Mouse (Mus musculus) forebrain, embryonic 12.5 days (tissue): ENCODE data around the gene Tead1. TPM values are rescaled to one million over a fixed set of nuclear protein-coding genes. Genes with fewer than 3 reads are reported as not detected.
"Not testable (repeated sequence)": the region's sequence is repeated elsewhere in the genome, so short reads cannot be mapped to it uniquely, and the experiment has no call there.

Experiments used
- ATAC-seq: fragments of 200-750 bp; cut with Nextera tagmentation; 2 replicates; pipeline ENCODE4 v1.8.0; 2017; ENCODE audit warnings: moderate TSS enrichment; ENCODE audit not compliant: low FRiP score
- H3K27ac ChIP-seq: fragments of 300-500 bp; sonication (generic); 2 replicates; pipeline ENCODE4 v1.5.1; 2016; ENCODE audit warnings: mild to moderate bottlenecking
- H3K27me3 ChIP-seq: fragments of 300-500 bp; sonication (generic); 2 replicates; pipeline ENCODE4 v1.6.1; 2016; ENCODE audit warnings: mild to moderate bottlenecking
- H3K36me3 ChIP-seq: fragments of 300-500 bp; sonication (generic); replicated peaks from 2 replicates; pipeline ENCODE4 v1.6.1; 2016; ENCODE audit warnings: mild to moderate bottlenecking
- H3K4me1 ChIP-seq: fragments of 300-500 bp; sonication (generic); 2 replicates; pipeline ENCODE4 v1.6.1; 2016
- H3K4me2 ChIP-seq: fragments of 300-500 bp; sonication (generic); 2 replicates; pipeline ENCODE4 v1.6.1; 2016; ENCODE audit warnings: mild to moderate bottlenecking, moderate library complexity
- H3K4me3 ChIP-seq: fragments of 300-500 bp; sonication (generic); replicated peaks from 2 replicates; pipeline ENCODE4 v1.5.1; 2016; ENCODE audit warnings: mild to moderate bottlenecking
- H3K9ac ChIP-seq: fragments of 300-500 bp; sonication (generic); 2 replicates; pipeline ENCODE4 v1.6.1; 2016; ENCODE audit warnings: mild to moderate bottlenecking
- H3K9me3 ChIP-seq: fragments of 300-500 bp; sonication (generic); 2 replicates; pipeline ENCODE4 v1.6.1; 2016
- WGBS: fragments of 180-500 bp; shearing (Covaris S2); methylation state at CpG from one replicate; pipeline ENCODE4 v1.1.7; 2016; 5-methylcytosine and 5-hydroxymethylcytosine counted together
- polyA plus RNA-seq: library from polyadenylated mRNA; unstranded; fragments of >200 nt; fragmentation: Nextera tagmentation; extraction: Ambion mirVana; gene quantifications from 2 replicates; pipeline ENCODE4 v1.2.1, GENCODE M21; 2016

Gene Tead1
- polyA plus RNA-seq, 1 experiment from 2014 or later: 28.3 TPM

DNA sequence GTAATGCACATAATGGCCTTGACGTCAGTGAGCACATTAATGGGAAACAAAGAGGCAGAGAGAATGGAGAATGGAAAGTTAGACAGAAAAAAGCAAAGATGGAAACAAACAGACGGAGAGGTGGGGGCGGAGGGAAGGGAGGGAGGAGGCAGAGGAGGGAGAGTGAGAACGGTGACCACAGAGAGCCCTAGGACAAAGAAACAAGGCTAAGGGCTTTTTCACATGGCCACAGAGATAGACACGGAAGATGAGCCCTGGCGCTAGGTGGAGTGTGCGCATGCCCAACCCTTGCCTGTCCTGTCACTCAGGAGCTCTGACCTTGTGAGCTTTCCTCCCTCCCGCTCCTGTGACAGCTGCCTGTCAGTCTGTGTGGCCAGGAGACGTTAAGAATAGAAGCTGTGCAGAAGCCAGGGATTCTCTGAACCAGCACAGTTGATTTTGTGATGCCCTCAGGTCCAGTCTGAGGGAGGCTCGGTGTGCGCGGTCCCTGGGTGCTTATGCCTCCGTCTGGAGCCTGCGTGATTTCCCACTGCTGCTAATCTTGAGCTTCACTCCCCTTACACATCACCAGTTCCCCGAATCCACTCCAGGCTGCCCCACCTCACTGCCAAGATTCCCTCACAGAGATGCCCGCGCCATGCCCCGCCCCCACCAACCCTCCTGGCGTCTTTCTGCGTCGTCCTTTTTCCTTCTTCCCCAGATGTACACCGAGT lies 239.3 kb downstream of the Tead1 start:
- Histone ChIP-seq H3K27ac (no peak overlapping the region), H3K9me3 (no peaks in the 10 kb centered on the region), H3K4me3 (no peak overlapping the region), H3K9ac (no peak overlapping the region; the same call in 1 of the 2 replicates), H3K36me3 (no peaks in the 10 kb centered on the region), H3K4me2 (no peak overlapping the region), H3K27me3 (0 out of 2 replicates have a peak, but pooled peaks cover 2% of the 10 kb centered on the region), H3K4me1 (peaks cover 40% of the 10 kb centered on the region)
- 60% methylated on average over 22 of the region's 22 CpGs for WGBS
- ATAC-seq: peak; percentile 37; the same call in 1 of the 2 replicates

DNA sequence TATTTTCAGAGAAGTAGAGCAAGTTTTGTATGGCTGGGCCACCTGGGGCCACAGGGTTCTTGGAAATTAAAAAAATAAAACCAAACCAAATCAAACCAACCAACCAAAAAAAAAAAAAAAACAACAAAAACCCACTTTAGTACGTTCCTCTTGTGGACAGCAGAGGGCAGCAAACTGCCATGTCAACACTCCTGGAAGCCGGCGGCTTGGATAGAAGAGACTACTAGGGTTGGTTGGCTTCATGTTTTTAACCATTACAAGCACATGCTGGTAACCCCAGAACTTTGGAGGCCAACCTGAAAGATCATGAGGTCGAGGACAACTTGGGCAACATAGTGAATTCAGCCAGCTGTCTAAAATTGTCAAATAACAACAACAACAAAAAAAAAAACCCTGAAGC lies 240.7 kb downstream of the Tead1 start:
- Histone ChIP-seq H3K4me2 (no peak overlapping the region), H3K4me1 (peaks cover 42% of the 10 kb centered on the region)

DNA sequence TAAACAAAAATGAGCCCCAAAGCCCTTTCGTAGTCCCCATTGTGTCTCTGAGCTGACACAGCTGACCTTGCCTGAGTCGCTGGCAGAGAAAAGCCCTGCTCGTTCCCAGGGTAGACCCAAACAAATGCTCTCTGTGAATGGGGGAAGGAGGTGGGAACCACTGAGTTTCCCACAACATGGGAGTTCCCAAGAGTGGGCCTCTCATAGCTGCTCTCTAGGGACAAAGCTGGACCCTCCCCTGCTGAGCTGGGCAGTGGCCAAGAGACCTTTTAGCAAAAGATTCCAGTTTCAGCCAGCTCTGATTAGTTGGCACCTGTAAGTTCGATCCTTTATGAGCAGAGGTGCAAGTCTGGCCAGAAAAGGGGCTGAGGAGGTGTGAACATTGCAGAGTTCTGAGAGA lies 243.7 kb downstream of the Tead1 start:
- no peak overlapping the region for H3K4me2 ChIP-seq
- ATAC-seq: no peak
- H3K27me3 ChIP-seq: no peaks in the 10 kb centered on the region
- peaks cover 24% of the 10 kb centered on the region for H3K4me1 ChIP-seq
- 19% methylated on average over 4 of the region's 4 CpGs for WGBS
- no peaks in the 10 kb centered on the region for H3K9me3 ChIP-seq
- peak overlapping the region; percentile 19; the same call in 1 of the 2 replicates for H3K27ac ChIP-seq
- no peak overlapping the region for H3K9ac ChIP-seq
- H3K4me3 ChIP-seq: no peak overlapping the region
- H3K36me3 ChIP-seq: no peaks in the 10 kb centered on the region

More for the DNA sequence above, 240.7 kb downstream of the Tead1 start:
- WGBS: 4% methylated on average over 4 of the region's 4 CpGs
- ATAC-seq: 0 out of 2 replicates have a peak, but pooled peaks have one; percentile 44
- H3K36me3 ChIP-seq: no peaks in the 10 kb centered on the region
- no peak overlapping the region for H3K27ac ChIP-seq
- no peak overlapping the region for H3K4me3 ChIP-seq
- no peak overlapping the region for H3K9ac ChIP-seq
- H3K27me3 ChIP-seq: 0 out of 2 replicates have a peak, but pooled peaks cover 2% of the 10 kb centered on the region
- H3K9me3 ChIP-seq: no peaks in the 10 kb centered on the region

DNA sequence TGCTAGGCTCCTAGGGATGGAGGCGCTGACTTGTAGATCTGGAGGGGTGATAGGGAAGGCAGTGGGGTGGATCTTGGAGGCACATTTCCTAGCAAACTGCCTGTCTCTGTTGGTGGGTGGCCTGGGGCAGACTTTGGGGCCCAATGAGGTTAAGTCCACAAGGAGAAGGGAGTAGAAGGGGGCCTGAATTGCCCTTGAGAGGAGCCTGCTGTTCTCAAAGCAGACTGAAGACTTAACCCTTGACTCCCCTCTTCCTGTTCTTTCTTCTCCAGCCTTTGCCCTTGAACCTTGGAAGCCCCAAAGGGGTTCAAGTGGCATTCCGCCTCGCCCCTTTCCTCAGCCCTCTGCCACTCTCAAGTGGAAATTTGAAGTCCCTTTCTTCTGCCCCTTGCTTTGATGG lies 244.6 kb downstream of the Tead1 start:
- no peak overlapping the region for H3K4me3 ChIP-seq
- no peaks in the 10 kb centered on the region for H3K36me3 ChIP-seq
- no peaks in the 10 kb centered on the region; the same call in 1 of the 2 replicates for H3K27me3 ChIP-seq
- WGBS: 85% methylated on average over 3 of the region's 3 CpGs
- H3K9me3 ChIP-seq: no peaks in the 10 kb centered on the region
- H3K4me1 ChIP-seq: peaks cover 15% of the 10 kb centered on the region
- ATAC-seq: no peak
- no peak overlapping the region for H3K9ac ChIP-seq
- no peak overlapping the region for H3K4me2 ChIP-seq
- H3K27ac ChIP-seq: no peak overlapping the region

- Histone ChIP-seq H3K9ac (no peak overlapping the region), H3K9me3 (no peaks in the 10 kb centered on the region), H3K27ac (no peak overlapping the region), H3K4me3 (no peak overlapping the region), H3K4me2 (no peak overlapping the region), H3K4me1 (0 out of 2 replicates have a peak, but pooled peaks cover 3% of the 10 kb centered on the region), H3K27me3 (no peaks in the 10 kb centered on the region; the same call in 1 of the 2 replicates), H3K36me3 (no peaks in the 10 kb centered on the region)
- WGBS: 75% methylated on average over 7 of the region's 7 CpGs
- no peak for ATAC-seq
Observed at GRCm38 (mm10) chr7:112930669-112931068, 251.6 kb downstream of the Tead1 start.

DNA sequence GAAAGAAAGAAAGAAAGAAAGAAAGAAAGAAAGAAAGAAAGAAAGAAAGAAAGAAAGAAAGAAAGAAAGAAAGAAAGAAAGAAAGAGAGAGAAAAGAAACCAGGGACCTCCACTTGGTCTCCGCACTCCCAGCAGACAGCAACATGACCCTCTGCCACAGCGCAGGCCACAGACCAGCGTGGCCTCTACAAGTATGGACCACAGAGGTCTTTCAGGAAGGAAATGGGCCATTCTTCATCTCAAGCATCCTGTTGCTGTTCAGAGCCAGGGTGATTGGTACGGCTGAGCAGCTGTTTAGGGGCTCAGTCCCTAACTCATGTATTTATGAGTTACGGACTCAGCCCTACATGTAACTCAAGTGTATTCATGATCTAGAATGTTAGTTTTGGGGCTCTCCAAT lies 256.8 kb downstream of the Tead1 start:
- H3K27ac ChIP-seq, H3K27me3 ChIP-seq, H3K36me3 ChIP-seq, ATAC-seq, H3K9me3 ChIP-seq, H3K4me2 ChIP-seq, H3K4me1 ChIP-seq, H3K4me3 ChIP-seq, H3K9ac ChIP-seq: not testable (repeated sequence)
- WGBS: 89% methylated on average over 5 of the region's 5 CpGs

DNA sequence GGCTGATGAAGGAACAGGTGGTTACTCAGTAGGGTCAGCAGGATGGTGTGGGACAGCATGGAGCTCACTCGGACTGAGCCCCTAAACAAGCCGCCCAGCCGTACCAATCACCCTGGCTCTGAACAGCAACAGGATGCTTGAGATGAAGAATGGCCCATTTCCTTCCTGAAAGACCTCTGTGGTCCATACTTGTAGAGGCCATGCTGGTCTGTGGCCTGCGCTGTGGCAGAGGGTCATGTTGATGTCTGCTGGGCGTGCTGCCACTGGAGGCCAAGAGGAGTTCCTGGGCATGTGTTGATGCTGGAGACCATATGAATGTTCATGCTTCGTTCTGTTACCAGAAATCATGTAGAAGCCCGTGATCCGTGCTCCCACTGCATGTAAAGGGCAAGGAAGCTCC lies 258.0 kb downstream of the Tead1 start:
- no peaks in the 10 kb centered on the region for H3K9me3 ChIP-seq
- WGBS: 96% methylated on average over 8 of the region's 8 CpGs

DNA sequence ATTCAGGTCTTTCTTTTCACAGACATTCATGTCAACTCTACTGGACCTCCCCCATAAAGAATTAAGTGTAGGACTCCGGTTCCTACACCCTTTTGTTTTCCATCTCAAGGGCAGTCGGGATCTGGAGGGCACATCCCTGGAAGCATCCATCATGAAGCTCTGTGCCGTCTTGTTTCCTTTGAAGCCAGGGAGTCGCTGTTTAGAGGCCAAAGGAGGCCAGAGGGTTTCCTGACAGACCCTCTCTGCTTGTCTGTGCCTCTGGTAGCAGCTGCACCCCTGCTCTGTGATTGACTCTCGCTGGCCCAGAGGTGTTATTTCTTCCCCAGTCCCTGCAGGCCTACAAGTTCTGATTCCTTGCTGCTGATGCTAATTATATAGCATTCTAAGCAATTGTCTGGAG lies 259.8 kb downstream of the Tead1 start:
- ATAC-seq: no peak
- H3K4me3 ChIP-seq: no peak overlapping the region
- no peaks in the 10 kb centered on the region for H3K4me1 ChIP-seq
- H3K27me3 ChIP-seq: no peaks in the 10 kb centered on the region
- H3K27ac ChIP-seq: no peak overlapping the region
- H3K36me3 ChIP-seq: no peaks in the 10 kb centered on the region
- no peak overlapping the region for H3K4me2 ChIP-seq
- no peaks in the 10 kb centered on the region for H3K9me3 ChIP-seq
- H3K9ac ChIP-seq: no peak overlapping the region
- 66% methylated on average over 5 of the region's 5 CpGs for WGBS

More for the DNA sequence above, 258.0 kb downstream of the Tead1 start:
- no peak for ATAC-seq
- H3K27me3 ChIP-seq: no peaks in the 10 kb centered on the region
- H3K4me1 ChIP-seq: no peaks in the 10 kb centered on the region
- no peak overlapping the region for H3K27ac ChIP-seq
- no peak overlapping the region for H3K4me3 ChIP-seq
- no peak overlapping the region for H3K4me2 ChIP-seq
- no peaks in the 10 kb centered on the region for H3K36me3 ChIP-seq
- H3K9ac ChIP-seq: no peak overlapping the region

DNA sequence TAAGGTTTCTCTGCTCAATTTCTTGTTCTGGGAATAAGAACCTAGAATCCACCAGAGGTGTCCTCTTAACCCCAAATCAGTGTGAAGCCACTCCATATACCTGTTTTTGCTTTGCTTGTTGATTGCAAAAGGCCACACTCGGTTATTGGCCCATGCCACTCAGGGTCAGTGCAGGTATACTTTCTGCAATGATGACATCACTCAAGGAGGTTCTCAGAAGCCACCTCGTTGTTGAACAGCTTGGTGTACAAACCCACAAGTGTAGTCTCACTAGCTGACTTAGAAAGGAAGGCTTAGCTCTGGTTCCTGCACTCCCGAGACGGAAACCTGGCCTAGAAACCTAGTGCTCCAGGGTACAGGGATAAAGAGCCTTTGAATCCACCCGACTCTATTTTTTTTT lies 263.4 kb downstream of the Tead1 start:
- H3K27me3 ChIP-seq: no peaks in the 10 kb centered on the region
- no peaks in the 10 kb centered on the region for H3K4me1 ChIP-seq
- 82% methylated on average over 5 of the region's 5 CpGs for WGBS
- no peaks in the 10 kb centered on the region for H3K9me3 ChIP-seq
- H3K36me3 ChIP-seq: no peaks in the 10 kb centered on the region
- no peak overlapping the region for H3K9ac ChIP-seq
- ATAC-seq: no peak
- no peak overlapping the region for H3K4me3 ChIP-seq
- H3K27ac ChIP-seq: no peak overlapping the region
- H3K4me2 ChIP-seq: no peak overlapping the region

GRCm38 (mm10) chr7:112943056-112943455 lies 263.9 kb downstream of the Tead1 start:
- 87% methylated on average over 1 of the region's 1 CpGs for WGBS
- H3K27me3 ChIP-seq: no peaks in the 10 kb centered on the region
- no peak overlapping the region for H3K27ac ChIP-seq
- H3K9ac ChIP-seq: no peak overlapping the region
- H3K9me3 ChIP-seq: no peaks in the 10 kb centered on the region
- no peak for ATAC-seq
- no peaks in the 10 kb centered on the region for H3K4me1 ChIP-seq
- H3K4me3 ChIP-seq: no peak overlapping the region
- H3K4me2 ChIP-seq: no peak overlapping the region
- H3K36me3 ChIP-seq: no peaks in the 10 kb centered on the region

GRCm38 (mm10) chr7:112946706-112947105 lies 267.6 kb downstream of the Tead1 start:
- no peaks in the 10 kb centered on the region for H3K36me3 ChIP-seq
- no peak overlapping the region for H3K4me3 ChIP-seq
- H3K27me3 ChIP-seq: peaks cover 11% of the 10 kb centered on the region; the same call in 1 of the 2 replicates
- H3K9me3 ChIP-seq: no peaks in the 10 kb centered on the region
- no peak for ATAC-seq
- no peak overlapping the region for H3K9ac ChIP-seq
- 0 out of 2 replicates have a peak, but pooled peaks cover 3% of the 10 kb centered on the region for H3K4me1 ChIP-seq
- no peak overlapping the region for H3K27ac ChIP-seq
- H3K4me2 ChIP-seq: no peak overlapping the region
- 61% methylated on average over 6 of the region's 6 CpGs for WGBS

GRCm38 (mm10) chr7:112953777-112954291 lies 274.7 kb downstream of the Tead1 start, which contains the start of gene Rassf10:
Gene Rassf10, plus strand, starts transcription at chr7:112953962.
- Histone ChIP-seq H3K4me2 (peak within 1 kb of the TSS; percentile 77), H3K27ac (no peak within 1 kb of the TSS), H3K4me1 (peaks cover 36% of the 10 kb centered on the region), H3K4me3 (peak within 1 kb of the TSS; percentile 45), H3K9me3 (no peaks in the 10 kb centered on the region), H3K9ac (peak within 1 kb of the TSS; percentile 31), H3K36me3 (no peaks in the 10 kb centered on the region), H3K27me3 (peaks cover 71% of the 10 kb centered on the region)
- WGBS: 2% methylated on average over 40 of the region's 41 CpGs
- peak; percentile 73; the same call in 1 of the 2 replicates for ATAC-seq
